Mouse (Mus musculus) stomach, embryonic 15.5 days (tissue): Measurements from ENCODE around the gene Vmn1r101. TPM values are rescaled to one million over a fixed set of nuclear protein-coding genes. Genes with fewer than 3 reads are reported as not detected.
"Not testable (repeated sequence)": the region's sequence is repeated elsewhere in the genome, so short reads cannot be mapped to it uniquely, and the experiment has no call there.

ENCODE experiments used
- ATAC-seq: fragments of 200-750 bp; cut with Nextera tagmentation; 2 replicates; pipeline ENCODE4 v1.8.0; 2017; ENCODE audit warnings: low read depth, moderate number of reproducible peaks, moderate TSS enrichment; ENCODE audit not compliant: insufficient read depth, low FRiP score
- H3K27ac ChIP-seq: fragments of 300-500 bp; sonication (generic); 2 replicates; pipeline ENCODE4 v1.5.1; 2015; ENCODE audit warnings: mild to moderate bottlenecking, inconsistent platforms
- H3K27me3 ChIP-seq: fragments of 300-500 bp; sonication (generic); replicated peaks from 2 replicates; pipeline ENCODE4 v1.6.1; 2015; ENCODE audit warnings: inconsistent platforms
- H3K36me3 ChIP-seq: fragments of 300-500 bp; sonication (generic); 2 replicates; pipeline ENCODE4 v1.6.1; 2015; ENCODE audit warnings: inconsistent platforms
- H3K4me1 ChIP-seq: fragments of 300-500 bp; sonication (generic); 2 replicates; pipeline ENCODE4 v1.6.1; 2015; ENCODE audit warnings: inconsistent platforms
- H3K4me2 ChIP-seq: fragments of 300-500 bp; sonication (generic); 2 replicates; pipeline ENCODE4 v1.6.1; 2015; ENCODE audit warnings: mild to moderate bottlenecking, inconsistent platforms
- H3K4me3 ChIP-seq: fragments of 300-500 bp; sonication (generic); replicated peaks from 2 replicates; pipeline ENCODE4 v1.5.1; 2015; ENCODE audit warnings: inconsistent platforms
- H3K9ac ChIP-seq: fragments of 300-500 bp; sonication (generic); 2 replicates; pipeline ENCODE4 v1.6.1; 2015; ENCODE audit warnings: inconsistent platforms
- H3K9me3 ChIP-seq: fragments of 300-500 bp; sonication (generic); 2 replicates; pipeline ENCODE4 v1.6.1; 2016; ENCODE audit warnings: inconsistent platforms
- WGBS: fragments of 180-500 bp; shearing (Covaris S2); methylation state at CpG from one replicate; pipeline ENCODE4 v1.1.7; 2015; 5-methylcytosine and 5-hydroxymethylcytosine counted together
- polyA plus RNA-seq: library from polyadenylated mRNA; unstranded; fragments of >200 nt; fragmentation: Nextera tagmentation; extraction: Ambion mirVana; gene quantifications from 2 replicates; pipeline ENCODE4 v1.2.1, GENCODE M21; 2015

The Vmn1r101 gene
- polyA plus RNA-seq: not detected in 2 replicates

DNA sequence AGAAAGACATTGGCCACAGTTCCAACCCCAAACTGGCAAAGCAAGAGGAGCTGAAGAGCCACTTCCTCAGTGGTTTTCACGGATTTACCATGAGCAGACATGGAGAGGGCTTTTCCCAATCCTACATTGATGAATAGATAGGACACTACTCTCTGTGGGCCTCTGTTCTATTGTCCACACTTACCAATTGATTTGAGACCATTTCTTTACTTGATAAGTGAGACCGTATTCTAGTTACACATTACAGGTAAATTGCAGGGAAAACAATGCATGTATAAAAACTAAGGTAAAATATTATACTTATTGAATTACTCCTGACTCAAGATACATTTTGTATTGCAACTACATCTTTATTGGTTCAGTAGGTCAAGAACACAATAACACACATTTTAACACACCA lies at the start of gene Vmn1r101:
TSS of gene Vmn1r101 (minus strand) at position 101 of the 400 bp plus-strand sequence.
- H3K4me3 ChIP-seq, H3K9me3 ChIP-seq, H3K27me3 ChIP-seq, H3K4me1 ChIP-seq, ATAC-seq, H3K9ac ChIP-seq, H3K4me2 ChIP-seq, H3K36me3 ChIP-seq, H3K27ac ChIP-seq: not testable (repeated sequence)
- WGBS: no CpG with 5 or more reads among the region's 2 CpGs

DNA sequence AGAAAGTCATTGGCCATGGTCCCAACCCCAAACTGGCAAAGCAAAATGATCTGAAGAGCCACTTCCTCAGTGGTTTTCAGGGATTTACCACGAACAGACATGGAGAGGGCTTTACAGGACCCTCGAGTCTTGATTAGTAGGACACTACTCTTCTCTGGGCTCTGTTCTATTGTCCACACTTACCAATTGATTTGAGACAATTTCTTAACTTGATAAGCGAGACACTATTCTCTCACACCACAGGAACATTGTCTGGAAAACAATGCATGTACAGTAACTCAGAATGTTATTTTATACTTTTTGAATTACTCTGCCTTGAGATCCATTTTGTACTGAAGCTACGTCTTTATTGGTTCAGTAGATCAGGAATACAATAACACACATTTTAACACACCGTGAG lies 32.4 kb upstream of the Vmn1r101 start, which contains the start of gene Gm10670:
TSS of gene Gm10670 (minus strand) at position 101 of the 400 bp plus-strand sequence.
- not testable (repeated sequence) for H3K36me3 ChIP-seq, H3K27ac ChIP-seq, H3K9ac ChIP-seq, H3K4me3 ChIP-seq, H3K9me3 ChIP-seq, ATAC-seq, H3K4me2 ChIP-seq, H3K27me3 ChIP-seq, H3K4me1 ChIP-seq
- WGBS: no CpG with 5 or more reads among the region's 5 CpGs

DNA sequence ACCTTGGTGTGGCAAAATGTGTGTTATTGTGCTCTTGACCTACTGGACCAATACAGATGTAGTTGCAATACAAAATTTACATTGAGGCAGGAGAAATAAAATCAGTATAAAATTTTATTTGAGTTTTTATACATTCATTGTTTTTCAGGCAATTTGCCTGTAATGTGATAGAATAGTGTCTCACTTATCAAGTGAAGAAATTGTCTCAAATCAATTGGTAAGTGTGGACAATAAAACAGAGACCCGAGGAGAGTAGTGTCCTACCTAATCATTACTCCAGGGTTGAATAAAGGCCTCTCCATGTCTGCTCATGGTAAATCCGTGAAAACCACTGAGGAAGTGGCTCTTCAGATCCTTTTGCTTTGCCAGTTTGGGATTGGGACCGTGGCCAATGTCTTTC lies 24.8 kb downstream of the Vmn1r101 start, which contains the start of gene Vmn1r100:
TSS of gene Vmn1r100 (plus strand) at position 301 of the 400 bp plus-strand sequence.
- not testable (repeated sequence) for H3K9ac ChIP-seq, H3K36me3 ChIP-seq, ATAC-seq, H3K27me3 ChIP-seq, H3K4me1 ChIP-seq, H3K27ac ChIP-seq, H3K4me3 ChIP-seq, H3K4me2 ChIP-seq, H3K9me3 ChIP-seq
- WGBS: no CpG with 5 or more reads among the region's 3 CpGs

Other genes with a start within 250 kb of the Vmn1r101 start
- not detected in 2 replicates for gene Vmn1r95, start 248.9 kb downstream of the Vmn1r101 start, polyA plus RNA-seq
- gene Gm6164, start 237.0 kb downstream of the Vmn1r101 start, polyA plus RNA-seq: not detected in 2 replicates
- gene Gm4498, start 208.8 kb downstream of the Vmn1r101 start, polyA plus RNA-seq: not detected in 2 replicates
- not detected in 2 replicates for gene Gm5890, start 179.8 kb downstream of the Vmn1r101 start, polyA plus RNA-seq
- not detected in 2 replicates for gene Gm4133, start 108.5 kb downstream of the Vmn1r101 start, polyA plus RNA-seq
- gene Gm5728, start 67.2 kb downstream of the Vmn1r101 start, polyA plus RNA-seq: not detected in 2 replicates
- gene Vmn1r100, start 24.7 kb downstream of the Vmn1r101 start, polyA plus RNA-seq: not detected in 2 replicates
- not detected in 2 replicates for gene Gm10670, start 32.3 kb upstream of the Vmn1r101 start, polyA plus RNA-seq
- not detected in 2 replicates for gene Vmn1r103, start 67.9 kb upstream of the Vmn1r101 start, polyA plus RNA-seq
- not detected in 2 replicates for gene Vmn1r104, start 91.2 kb upstream of the Vmn1r101 start, polyA plus RNA-seq
- gene Gm5726, start 103.2 kb upstream of the Vmn1r101 start, polyA plus RNA-seq: not detected in 2 replicates
- not detected in 2 replicates for gene Gm4141, start 133.6 kb upstream of the Vmn1r101 start, polyA plus RNA-seq
- not detected in 2 replicates for gene Gm4513, start 156.4 kb upstream of the Vmn1r101 start, polyA plus RNA-seq
- gene Vmn1r107, start 226.3 kb upstream of the Vmn1r101 start, polyA plus RNA-seq: not detected in 2 replicates